Mouse (Mus musculus): ENCODE data around the gene Slpi.

Gene Slpi

GRCm38 (mm10) chr2:164389020-164389419 is at the start of gene Slpi:
Gene Slpi, minus strand, starts transcription at chr2:164389095.
- peak in 1 of 2 experiments; percentile 14 for DNase-seq

DNA sequence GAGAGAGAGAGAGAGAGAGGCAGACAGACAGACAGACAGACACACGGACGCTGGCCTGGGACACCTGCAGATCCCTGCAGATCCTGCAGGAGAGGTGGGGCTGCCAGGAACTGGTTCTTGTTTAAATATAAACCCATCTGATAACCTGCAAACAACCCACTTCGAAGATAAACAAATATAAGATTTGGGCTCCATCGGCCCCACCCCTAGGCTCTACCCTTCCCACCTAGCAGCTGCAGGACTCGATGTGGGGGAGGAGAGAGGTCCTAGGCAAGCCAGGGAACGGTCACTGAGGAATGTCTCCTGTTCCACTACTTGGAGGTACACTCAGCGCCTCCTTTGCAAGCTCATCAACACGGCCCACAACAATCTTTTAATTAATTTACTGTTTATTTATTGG is 49.4 kb upstream of the Slpi start:
- DNase-seq = no peak

GRCm38 (mm10) chr2:164437710-164438109 is 48.8 kb upstream of the Slpi start:
- DNase-seq = no peak

GRCm38 (mm10) chr2:164436961-164437360 is 48.1 kb upstream of the Slpi start:
- DNase-seq = no peak

- DNase-seq = no peak
Measured at GRCm38 (mm10) chr2:164436215-164436913, 47.5 kb upstream of the Slpi start.

GRCm38 (mm10) chr2:164435216-164436090 is 46.6 kb upstream of the Slpi start:
- DNase-seq = no peak

DNA sequence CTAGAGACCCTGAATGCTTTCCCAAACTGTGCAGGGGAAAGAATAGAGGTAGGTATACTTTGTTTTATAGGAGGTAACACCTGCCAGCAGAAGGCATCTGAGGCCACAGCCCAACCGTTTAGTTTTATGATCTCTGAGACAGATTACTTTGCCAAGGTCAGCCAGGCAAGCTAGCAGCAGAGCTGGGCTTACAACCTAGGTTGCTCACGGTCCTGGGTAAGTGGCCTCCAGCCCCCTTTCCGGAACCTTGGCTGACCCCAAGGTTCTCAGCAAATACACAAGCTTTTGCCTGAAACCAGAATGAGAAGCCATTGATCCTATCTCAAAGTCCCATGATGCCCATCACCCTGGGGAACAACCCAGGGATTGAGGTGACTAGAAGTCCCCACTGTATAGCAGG is 45.8 kb upstream of the Slpi start:
- DNase-seq = no peak

DNA sequence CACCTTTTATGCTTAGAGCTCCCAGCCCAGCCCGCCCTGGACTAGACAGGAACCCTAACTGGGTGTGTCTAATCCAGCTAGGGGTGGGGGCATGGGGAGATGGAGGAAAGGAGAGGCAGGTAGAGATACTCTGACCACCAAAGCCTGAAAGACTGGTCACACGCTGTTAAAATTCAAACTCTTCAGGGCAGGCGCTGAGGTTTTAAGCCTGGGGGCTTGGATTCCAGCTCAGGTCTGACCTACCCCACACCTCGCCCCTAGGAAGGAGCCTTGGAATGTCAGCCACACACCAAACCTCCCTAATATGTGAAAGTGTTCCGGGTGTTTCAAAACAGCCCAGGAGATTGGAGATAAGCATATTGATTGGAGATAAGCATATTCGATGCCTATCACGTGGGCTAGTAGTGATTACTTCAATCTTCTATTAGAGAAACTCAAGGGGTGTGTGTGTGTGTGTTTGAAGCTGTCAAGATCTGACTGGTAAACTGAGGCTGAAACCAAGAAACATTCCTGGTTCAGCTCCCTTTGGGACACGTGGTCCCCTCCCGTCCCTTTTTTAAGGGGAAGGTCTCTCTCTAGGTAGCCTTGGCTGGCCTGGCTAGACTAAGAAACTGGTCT is 44.5 kb upstream of the Slpi start:
- DNase-seq = no peak

- DNase-seq = no peak
Measured at GRCm38 (mm10) chr2:164432541-164433191, 43.8 kb upstream of the Slpi start.

DNA sequence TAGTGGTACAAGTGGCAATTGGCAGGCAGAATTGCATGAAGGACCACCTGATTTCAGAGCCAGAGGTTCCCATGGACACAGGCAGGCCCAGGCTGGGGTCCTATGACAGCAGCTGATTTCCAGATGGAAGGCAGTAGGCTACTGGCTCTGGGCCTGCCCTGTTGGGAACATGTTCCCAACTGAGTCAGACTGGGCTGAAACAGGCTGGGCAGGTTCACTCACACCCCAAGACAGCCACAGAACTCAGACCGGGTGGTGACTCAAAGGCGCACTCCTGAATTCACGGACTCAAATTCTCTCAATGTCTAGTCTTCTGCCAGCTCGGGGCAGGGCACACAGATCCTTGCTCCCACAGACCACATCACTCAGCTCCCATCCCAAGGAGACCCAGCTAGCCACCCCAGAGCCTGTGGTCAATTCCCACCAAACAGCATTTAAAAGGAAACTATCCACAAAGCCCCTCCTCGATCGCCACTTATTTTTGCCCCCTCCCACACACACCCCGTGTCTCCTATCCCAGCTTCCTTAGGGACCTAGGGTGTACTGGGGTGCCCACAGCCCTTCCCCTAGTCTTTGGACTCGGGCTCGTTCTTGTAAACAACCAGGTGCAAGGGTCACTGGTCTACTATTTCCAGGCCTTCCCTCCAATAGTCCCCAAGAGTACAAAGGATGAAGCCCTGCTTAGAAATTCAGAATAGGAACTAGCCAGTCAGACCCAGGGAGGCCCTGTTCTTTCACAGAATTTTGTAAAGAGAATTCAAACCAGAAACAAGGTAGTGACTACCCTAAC is 43.0 kb upstream of the Slpi start:
- DNase-seq = no peak

- DNase-seq = no peak
Measured at GRCm38 (mm10) chr2:164430697-164431096, 41.8 kb upstream of the Slpi start.

DNA sequence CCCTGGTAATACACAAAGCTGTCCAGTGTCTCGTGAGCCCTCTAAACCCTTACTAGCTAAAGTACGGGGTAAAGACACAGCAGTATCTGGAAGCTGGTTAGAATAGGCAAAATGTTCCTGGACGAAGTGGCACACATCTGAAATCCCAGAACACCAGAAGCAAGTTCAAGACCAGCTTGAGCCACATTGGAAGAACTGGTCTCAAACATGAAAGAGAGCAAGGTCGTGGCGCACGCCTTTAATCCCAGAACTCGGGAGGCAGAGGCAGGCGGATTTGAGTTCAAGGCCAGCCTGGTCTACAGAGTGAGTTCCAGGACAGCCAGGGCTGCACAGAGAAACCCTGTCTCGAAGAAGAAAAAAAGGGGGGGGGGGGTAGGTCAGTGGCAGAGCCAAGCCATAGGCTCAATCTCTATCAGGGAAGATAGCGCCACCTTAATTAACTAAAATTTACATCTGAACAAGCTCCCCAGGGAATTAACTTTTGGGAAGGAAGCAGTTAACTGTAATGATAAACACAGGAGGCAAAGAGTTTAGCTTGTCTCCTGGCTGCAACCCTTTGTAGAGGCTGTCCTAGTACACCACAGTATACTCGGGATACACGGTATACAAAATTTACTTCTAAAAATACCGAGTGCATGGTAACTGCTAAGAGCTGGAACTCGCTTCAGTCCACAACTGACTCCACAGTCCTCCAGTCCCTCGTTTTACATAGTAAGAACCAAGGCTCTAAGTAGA is 41.2 kb upstream of the Slpi start:
- no peak for DNase-seq

DNA sequence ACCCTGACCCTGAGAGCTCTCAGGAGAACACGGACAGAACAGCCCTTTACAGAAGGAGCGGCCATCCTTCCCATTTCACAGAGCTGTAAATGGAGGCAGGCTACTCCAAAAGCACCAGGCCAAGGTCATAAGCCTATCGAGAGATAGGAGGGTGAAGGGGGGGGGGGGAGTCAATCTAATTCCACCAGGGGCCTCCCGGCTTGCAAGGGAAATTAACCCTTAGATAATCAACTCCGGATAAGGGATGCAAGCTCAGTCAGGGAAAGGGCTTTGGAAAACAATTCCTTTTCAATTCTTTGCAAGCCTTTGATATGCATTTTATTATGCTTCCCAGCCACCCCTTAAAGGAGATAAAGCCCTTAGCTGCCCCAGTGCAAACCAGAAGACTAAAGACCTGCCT is 39.6 kb upstream of the Slpi start:
- DNase-seq = no peak

DNA sequence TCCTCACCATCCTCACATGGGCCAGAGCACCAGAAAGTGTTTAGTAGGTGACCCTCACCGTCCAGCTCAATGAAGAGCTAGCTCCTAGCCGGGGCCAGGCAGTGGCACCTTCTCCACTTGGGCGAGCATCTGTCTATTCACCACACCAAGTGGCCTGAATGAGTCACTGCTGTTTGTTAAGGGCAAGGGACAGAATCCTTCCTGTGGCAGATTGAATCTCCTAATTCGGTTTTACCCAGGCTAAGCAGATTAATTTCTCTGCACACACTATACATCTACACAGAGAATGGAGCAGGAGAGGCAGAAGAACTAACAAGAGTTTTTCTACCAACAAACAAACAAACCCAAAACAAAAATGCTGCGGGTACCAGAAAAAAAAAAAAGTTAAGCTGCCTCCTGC is 38.1 kb upstream of the Slpi start:
- DNase-seq = no peak

DNA sequence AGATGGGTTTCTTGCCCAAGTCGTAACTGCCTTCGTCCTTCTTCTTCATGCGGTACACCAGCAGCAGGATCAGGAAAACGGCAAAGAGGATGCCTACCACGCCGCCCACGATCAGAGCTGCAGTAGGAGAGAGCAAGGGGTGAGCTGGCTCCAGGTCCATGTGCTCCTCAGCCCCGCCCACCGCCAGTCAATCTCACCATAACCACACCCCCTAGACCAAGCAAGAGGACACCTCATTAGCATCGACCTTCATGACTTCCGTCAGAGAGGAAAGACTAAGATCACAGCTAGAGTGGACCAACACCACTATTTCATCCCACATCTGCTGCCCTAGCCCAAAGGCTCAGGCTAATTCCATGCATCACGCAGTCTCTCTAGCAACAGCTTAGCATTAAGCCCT is 37.2 kb upstream of the Slpi start:
- DNase-seq = no peak

GRCm38 (mm10) chr2:164425401-164425800 is 36.5 kb upstream of the Slpi start:
- DNase-seq = peak in 1 of 2 experiments; percentile 33

- no peak for DNase-seq
Measured at GRCm38 (mm10) chr2:164424406-164424805, 35.5 kb upstream of the Slpi start.

DNA sequence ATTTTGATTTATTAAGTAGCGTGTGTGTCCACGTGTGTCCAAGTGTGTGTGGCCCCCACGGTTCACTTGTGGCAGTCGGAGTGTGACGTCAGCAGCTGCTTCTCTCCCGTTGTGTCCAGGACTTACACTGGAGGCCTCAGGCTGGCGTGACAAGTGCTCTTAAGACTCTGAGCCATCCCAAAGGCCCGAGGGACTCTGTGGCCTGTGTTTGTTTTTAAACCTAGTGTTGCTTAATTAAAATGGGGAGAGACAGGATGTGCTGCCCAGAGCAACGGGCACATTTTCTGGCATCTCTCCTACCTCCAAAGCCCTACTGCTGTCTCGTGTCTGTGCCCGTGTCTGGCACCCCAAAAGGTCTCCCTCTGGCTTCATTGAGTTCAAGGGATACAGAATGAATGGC is 34.6 kb upstream of the Slpi start:
- no peak for DNase-seq

DNA sequence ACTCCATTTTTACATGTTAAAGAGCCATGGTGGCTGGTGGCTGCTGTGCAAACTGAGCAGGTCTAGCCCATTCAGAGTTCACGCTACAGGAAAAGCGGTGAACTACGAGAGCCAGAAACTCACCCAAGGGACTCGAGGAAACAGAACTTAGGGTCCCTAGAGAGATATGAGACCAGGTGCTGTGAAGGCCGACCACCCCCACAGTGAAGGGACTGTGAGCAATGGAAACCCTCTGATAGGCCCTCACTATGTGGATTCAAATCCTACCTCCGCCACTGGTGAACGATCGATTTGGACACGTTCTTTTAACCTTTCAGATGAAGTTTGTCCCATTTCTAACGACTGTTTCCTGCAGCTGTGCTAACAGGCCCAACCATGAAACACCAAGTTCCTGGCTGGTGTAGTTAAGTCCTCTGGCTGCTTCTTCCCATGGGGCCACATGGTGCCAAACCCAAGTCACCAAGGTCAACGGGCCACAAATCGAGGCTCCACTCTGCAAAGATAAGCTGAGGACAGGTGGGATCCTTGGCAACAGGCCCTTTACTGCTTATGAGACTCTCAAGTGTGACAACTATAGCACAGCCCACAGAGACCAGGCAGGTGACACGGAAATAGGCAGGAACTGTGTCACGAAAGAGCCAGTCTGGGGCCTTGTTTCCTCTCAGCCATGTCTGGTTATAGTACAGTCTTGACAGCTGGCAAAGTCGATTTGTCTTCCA is 33.9 kb upstream of the Slpi start:
- DNase-seq = no peak

DNA sequence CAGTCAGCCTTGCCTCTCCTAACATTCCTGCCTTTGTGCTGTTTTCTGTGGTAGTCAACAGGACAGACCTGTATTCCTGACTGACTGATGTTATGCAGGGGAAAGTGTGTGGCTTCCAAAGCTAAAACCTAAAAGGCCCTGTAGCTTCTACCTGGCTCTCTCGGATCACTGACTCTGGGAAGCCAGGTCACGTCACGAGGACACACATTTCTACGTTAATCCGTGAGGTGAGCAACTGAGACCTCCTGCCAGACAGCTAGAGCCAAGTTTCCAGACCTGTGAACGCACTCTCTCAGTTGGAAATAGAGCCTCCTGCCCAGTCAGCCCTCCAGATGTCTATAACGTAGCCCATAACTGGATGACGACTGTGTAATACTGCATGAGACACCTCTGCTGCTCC is 33.1 kb upstream of the Slpi start:
- no peak for DNase-seq

DNA sequence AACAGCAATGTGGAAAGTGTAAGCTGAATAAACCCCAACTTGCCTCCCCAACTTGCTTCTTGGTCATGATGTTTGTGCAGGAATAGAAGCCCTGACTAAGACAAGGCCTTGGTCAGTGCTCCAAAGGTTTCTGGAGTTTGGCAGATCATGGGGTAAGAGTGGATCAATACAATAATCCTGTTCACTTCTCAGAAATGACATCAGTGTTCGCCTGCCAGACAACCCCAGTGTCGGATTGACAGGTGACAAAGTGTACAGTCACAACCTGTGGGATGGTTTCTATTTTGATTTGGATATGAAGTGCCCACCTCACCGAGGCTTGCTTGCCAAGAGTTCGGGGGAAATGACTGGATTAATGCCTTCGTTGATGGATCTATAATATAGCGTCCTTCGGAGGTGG is 32.4 kb upstream of the Slpi start:
- no peak for DNase-seq

Measured in cerebellum, postnatal 36 days (tissue).